Mouse (Mus musculus) spleen, adult 2 months (tissue): ENCODE results near the gene Miga1.

Experiments used
- CTCF ChIP-seq: fragments of 200-500 bp; IDR thresholded peaks from 2 replicates; pipeline ENCODE4 v1.5.1; 2011; ENCODE audit warnings: mild to moderate bottlenecking, inconsistent platforms; ENCODE audit not compliant: insufficient read depth, insufficient read length, insufficient replicate concordance; ENCODE audit errors: extremely low read depth
- POLR2A ChIP-seq: fragments of 200-500 bp; IDR thresholded peaks from 2 replicates; pipeline ENCODE4 v1.6.1; 2011; ENCODE audit warnings: low read depth, low read length, inconsistent platforms

DNA sequence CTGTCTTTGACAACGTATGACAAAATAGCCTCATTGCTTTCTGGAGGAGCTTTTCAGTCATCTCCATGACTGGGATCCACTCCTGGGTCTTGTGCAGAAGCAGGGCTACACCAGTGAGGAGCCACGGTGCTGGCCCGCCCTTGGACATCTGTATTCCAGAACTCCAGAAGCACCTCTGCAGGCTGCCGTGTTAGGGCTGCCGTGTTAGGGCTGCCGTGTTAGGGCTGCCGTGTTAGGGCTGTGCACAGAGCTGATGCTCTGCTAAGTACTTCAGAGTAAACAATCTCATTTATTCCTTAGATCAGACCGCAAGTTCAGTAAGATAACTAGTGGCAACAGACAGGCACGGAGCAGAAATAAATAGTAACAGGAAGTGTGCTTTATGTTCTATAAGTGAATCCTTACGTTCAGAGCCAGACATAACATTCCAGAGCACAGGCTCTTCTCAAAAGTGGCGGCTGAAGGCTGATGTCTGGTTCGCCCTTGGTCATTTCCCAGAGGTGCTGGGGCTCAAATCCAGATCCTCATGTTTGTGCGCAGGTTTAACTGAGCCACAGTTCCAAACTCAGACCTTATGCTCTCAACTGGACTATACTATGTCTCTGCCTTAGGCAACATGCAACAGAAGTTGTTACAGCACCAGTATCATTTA is 46.6 kb downstream of the Miga1 start:
- TF ChIP-seq CTCF = no peak
- no peak for TF ChIP-seq POLR2A
